Comparison of ENCODE assay signal across 9 mouse cellular contexts in the genomic region with DNA sequence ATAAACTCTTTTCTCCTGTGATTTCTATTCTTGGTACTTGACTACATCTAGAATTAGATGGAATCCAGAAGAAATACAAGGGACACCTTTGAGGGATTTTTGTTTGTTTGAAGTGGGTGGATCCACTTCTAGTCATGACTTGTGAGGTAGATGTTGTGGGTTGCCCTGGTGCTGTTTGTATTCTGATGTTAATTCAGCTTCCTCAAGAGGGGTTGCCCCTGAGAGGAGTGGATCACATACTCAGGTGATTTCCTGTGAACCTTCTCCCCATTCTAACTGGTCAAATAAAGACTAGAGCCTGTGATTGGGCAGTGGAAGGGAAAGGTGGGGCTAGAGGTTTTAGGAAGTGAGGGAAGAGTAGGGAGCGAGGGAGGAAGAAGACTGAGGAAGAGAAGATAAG. TPM values are rescaled to one million over a fixed set of nuclear protein-coding genes. Genes with fewer than 3 reads are reported as not detected.
A peak's percentile ranks its signal among the peaks of the same experiment; 100 is the strongest.
DNase-seq lines count a peak whose midpoint lies in the region; ATAC-seq lines count a peak whose summit lies in the region.
"Had no signal": no experiment of that assay in that cellular context is flagged by ENCODE, and none has a peak within 500 bp of the region (broad histone marks: within the 10 kb centered on the region; RNA-seq: fewer than 3 reads in every experiment).

No protein-coding gene starts in this region.

- H3K4me3 ChIP-seq in hindbrain, embryonic 10.5 days: peak overlapping the region; percentile 78
- H3K4me3 ChIP-seq in hindbrain, embryonic 11.5 days (ENCODE audit: low read depth, low read length): no peak overlapping the region
- H3K4me3 ChIP-seq in hindbrain, embryonic 14.5 days (replicated peaks; ENCODE audit: low read length): peak overlapping the region; percentile 55
- H3K4me3 ChIP-seq in midbrain, embryonic 14.5 days (replicated peaks; ENCODE audit: low read depth, low read length): peak overlapping the region; percentile 63

- H3K9ac ChIP-seq in hindbrain, embryonic 11.5 days (ENCODE audit: low read depth, low read length): no peak overlapping the region
- peak overlapping the region; percentile 68; the same call in 1 of the 2 replicates for H3K9ac ChIP-seq in hindbrain, embryonic 14.5 days
- H3K9ac ChIP-seq in midbrain, embryonic 14.5 days (replicated peaks; ENCODE audit: low read length): 0 out of 2 replicates have a peak overlapping the region, but pooled peaks have one; percentile 41

- H3K9me3 ChIP-seq in hindbrain, embryonic 10.5 days: peaks cover 12% of the 10 kb centered on the region; the same call in 1 of the 2 replicates
- H3K9me3 ChIP-seq in hindbrain, embryonic 11.5 days (ENCODE audit: control insufficient read depth, low read length): no peaks in the 10 kb centered on the region
- H3K9me3 ChIP-seq in hindbrain, embryonic 14.5 days (ENCODE audit: control insufficient read depth, low read length): peaks cover 9% of the 10 kb centered on the region; the same call in 1 of the 2 replicates
- H3K9me3 ChIP-seq in midbrain, embryonic 14.5 days (ENCODE audit: control insufficient read depth, low read length): peaks cover 8% of the 10 kb centered on the region; the same call in 1 of the 2 replicates

- peaks cover 9% of the 10 kb centered on the region; the same call in 1 of the 2 replicates for H3K4me1 ChIP-seq in hindbrain, embryonic 10.5 days (replicated peaks)
- no peaks in the 10 kb centered on the region for H3K4me1 ChIP-seq in hindbrain, embryonic 11.5 days (replicated peaks; ENCODE audit: control insufficient read depth, insufficient read depth, low read length)
- peaks cover 5% of the 10 kb centered on the region for H3K4me1 ChIP-seq in hindbrain, embryonic 14.5 days (replicated peaks; ENCODE audit: control insufficient read depth, insufficient read depth, low read length)
- no peaks in the 10 kb centered on the region for H3K4me1 ChIP-seq in midbrain, embryonic 14.5 days (ENCODE audit: control insufficient read depth, insufficient read depth, low read length)

- no peak overlapping the region for H3K4me2 ChIP-seq in hindbrain, embryonic 11.5 days (replicated peaks; ENCODE audit: low read depth, low read length)
- peak overlapping the region; percentile 69 for H3K4me2 ChIP-seq in hindbrain, embryonic 14.5 days (replicated peaks)
- peak overlapping the region; percentile 59 for H3K4me2 ChIP-seq in midbrain, embryonic 14.5 days (ENCODE audit: low read length)

- ATAC-seq in hindbrain, embryonic 11.5 days (ENCODE audit: low FRiP score): no peak
- ATAC-seq in hindbrain, embryonic 14.5 days (ENCODE audit: low FRiP score): no peak
- no peak for ATAC-seq in midbrain, embryonic 14.5 days (ENCODE audit: low FRiP score, low TSS enrichment)

- H3K36me3 ChIP-seq in hindbrain, embryonic 10.5 days: peaks cover 23% of the 10 kb centered on the region
- H3K36me3 ChIP-seq in hindbrain, embryonic 11.5 days (ENCODE audit: control insufficient read depth, insufficient read depth, low read length): peaks cover 2% of the 10 kb centered on the region; the same call in 1 of the 2 replicates
- peaks cover 6% of the 10 kb centered on the region; the same call in 1 of the 2 replicates for H3K36me3 ChIP-seq in hindbrain, embryonic 14.5 days (replicated peaks; ENCODE audit: control insufficient read depth, insufficient read depth)
- 0 out of 2 replicates have a peak, but pooled peaks cover 4% of the 10 kb centered on the region for H3K36me3 ChIP-seq in midbrain, embryonic 14.5 days (ENCODE audit: control insufficient read depth, insufficient read depth, low read length)

- H3K27me3 ChIP-seq in hindbrain, embryonic 10.5 days (ENCODE audit: insufficient read depth, poor library complexity, severe bottlenecking): no peaks in the 10 kb centered on the region
- no peaks in the 10 kb centered on the region for H3K27me3 ChIP-seq in hindbrain, embryonic 11.5 days (ENCODE audit: control insufficient read depth, insufficient read depth, low read length)
- no peaks in the 10 kb centered on the region for H3K27me3 ChIP-seq in hindbrain, embryonic 14.5 days (ENCODE audit: control insufficient read depth, insufficient read depth, low read length)
- H3K27me3 ChIP-seq in midbrain, embryonic 14.5 days (ENCODE audit: control insufficient read depth, insufficient read depth, low read length): no peaks in the 10 kb centered on the region

- H3K27ac ChIP-seq in hindbrain, embryonic 10.5 days: 0 out of 2 replicates have a peak overlapping the region, but pooled peaks have one; percentile 93
- H3K27ac ChIP-seq in hindbrain, embryonic 11.5 days (ENCODE audit: low read depth, low read length): no peak overlapping the region
- H3K27ac ChIP-seq in hindbrain, embryonic 14.5 days: 0 out of 2 replicates have a peak overlapping the region, but pooled peaks have one; percentile 65
- H3K27ac ChIP-seq in midbrain, embryonic 14.5 days (replicated peaks; ENCODE audit: low read depth, low read length): no peak overlapping the region

- WGBS in hindbrain, embryonic 10.5 days: 77% methylated on average over 1 of the region's 1 CpGs
- WGBS in hindbrain, embryonic 11.5 days: 68% methylated on average over 1 of the region's 1 CpGs
- WGBS in hindbrain, embryonic 14.5 days: 63% methylated on average over 1 of the region's 1 CpGs
- WGBS in midbrain, embryonic 14.5 days: 81% methylated on average over 1 of the region's 1 CpGs

- no peak for DNase-seq in hindbrain, embryonic 10.5 days (ENCODE audit: low spot score)
- no peak for DNase-seq in hindbrain, embryonic 11.5 days (ENCODE audit: low spot score)
- DNase-seq in MEL-GATA-1-ER (ENCODE audit: extremely low read depth, low read depth) (peak; percentile 27), adipocyte (ENCODE audit: low spot score) (no peak)
- DNase-seq in hindbrain, embryonic 14.5 days (ENCODE audit: low spot score): no peak
- DNase-seq in midbrain, embryonic 14.5 days: no peak
- no peak for DNase-seq in spleen, postnatal 4 days (ENCODE audit: low spot score in 2 of 2)
- DNase-seq in thymus, postnatal 25 days: no peak

RNA-seq across cellular contexts. Expression of a gene that starts 15.8 kb away (rescaled TPM):
- 5.7 TPM in 2 replicates for polyA plus RNA-seq in hindbrain, embryonic 10.5 days (2016; fragmentation: Nextera tagmentation; extraction: Ambion mirVana)
- 9.2 and 9.6 TPM in 2 replicates for polyA plus RNA-seq in hindbrain, embryonic 11.5 days (2014; fragmentation: Nextera tagmentation; extraction: Ambion mirVana)
- 9.7 and 11.0 TPM in 2 replicates for polyA plus RNA-seq in hindbrain, embryonic 14.5 days (2014; fragmentation: Nextera tagmentation; extraction: Ambion mirVana)
- polyA plus RNA-seq in midbrain, embryonic 14.5 days (2014; fragmentation: Nextera tagmentation; extraction: Ambion mirVana): 12.4 and 12.6 TPM in 2 replicates
- polyA plus RNA-seq: small intestine, adult 2 months had no signal

RNA-seq across cellular contexts. Expression of a gene that starts 21.0 kb away (rescaled TPM):
- 3.3 and 3.8 TPM in 2 replicates for polyA plus RNA-seq in hindbrain, embryonic 10.5 days (2016; fragmentation: Nextera tagmentation; extraction: Ambion mirVana)
- 5.8 TPM in 2 replicates for polyA plus RNA-seq in hindbrain, embryonic 11.5 days (2014; fragmentation: Nextera tagmentation; extraction: Ambion mirVana)
- polyA plus RNA-seq in hindbrain, embryonic 14.5 days (2014; fragmentation: Nextera tagmentation; extraction: Ambion mirVana): 8.0 and 10.6 TPM in 2 replicates
- 9.3 and 10.2 TPM in 2 replicates for polyA plus RNA-seq in midbrain, embryonic 14.5 days (2014; fragmentation: Nextera tagmentation; extraction: Ambion mirVana)

RNA-seq across cellular contexts. Expression of a gene that starts 26.5 kb away (rescaled TPM):
- polyA plus RNA-seq in hindbrain, embryonic 10.5 days (2016; fragmentation: Nextera tagmentation; extraction: Ambion mirVana): 2.3 and 2.8 TPM in 2 replicates
- polyA plus RNA-seq in hindbrain, embryonic 11.5 days (2014; fragmentation: Nextera tagmentation; extraction: Ambion mirVana): 1.9 and 3.3 TPM in 2 replicates
- polyA plus RNA-seq in hindbrain, embryonic 14.5 days (2014; fragmentation: Nextera tagmentation; extraction: Ambion mirVana): 1.8 and 2.4 TPM in 2 replicates
- polyA plus RNA-seq in midbrain, embryonic 14.5 days (2014; fragmentation: Nextera tagmentation; extraction: Ambion mirVana): 1.0 and 2.0 TPM in 2 replicates

RNA-seq across cellular contexts. Expression of a gene that starts 34.1 kb away (rescaled TPM):
- polyA plus RNA-seq in hindbrain, embryonic 10.5 days (2016; fragmentation: Nextera tagmentation; extraction: Ambion mirVana): 0.45 TPM in 1 of 2 replicates, not detected in the other
- polyA plus RNA-seq in hindbrain, embryonic 11.5 days (2014; fragmentation: Nextera tagmentation; extraction: Ambion mirVana): 0.14 and 0.26 TPM in 2 replicates
- polyA plus RNA-seq in hindbrain, embryonic 14.5 days (2014; fragmentation: Nextera tagmentation; extraction: Ambion mirVana): 0.09 TPM in 1 of 2 replicates, not detected in the other
- not detected in 2 replicates for polyA plus RNA-seq in midbrain, embryonic 14.5 days (2014; fragmentation: Nextera tagmentation; extraction: Ambion mirVana)

RNA-seq across cellular contexts. Expression of a gene that starts 39.5 kb away (rescaled TPM):
- polyA plus RNA-seq in hindbrain, embryonic 10.5 days (2016; fragmentation: Nextera tagmentation; extraction: Ambion mirVana): 1.2 and 1.8 TPM in 2 replicates
- polyA plus RNA-seq in hindbrain, embryonic 11.5 days (2014; fragmentation: Nextera tagmentation; extraction: Ambion mirVana): 1.7 and 3.3 TPM in 2 replicates
- 5.7 and 5.8 TPM in 2 replicates for polyA plus RNA-seq in hindbrain, embryonic 14.5 days (2014; fragmentation: Nextera tagmentation; extraction: Ambion mirVana)
- 5.5 and 5.8 TPM in 2 replicates for polyA plus RNA-seq in midbrain, embryonic 14.5 days (2014; fragmentation: Nextera tagmentation; extraction: Ambion mirVana)

Comparison
In these comparisons a context has a peak if more than half of its experiments do, and no peak if none do; other contexts are left out.
1. H3K27ac ChIP-seq: peak in hindbrain, embryonic 10.5 days (single experiment) and hindbrain, embryonic 14.5 days (single experiment); none in hindbrain, embryonic 11.5 days (single experiment) and midbrain, embryonic 14.5 days (single experiment).